Mouse (Mus musculus) embryonic fibroblast, embryonic 13.5 days (primary cell): ENCODE results near the gene Wwox.

ENCODE experiments used
- CTCF ChIP-seq: IDR thresholded peaks from 2 replicates; pipeline ENCODE4 v1.5.1; 2011; ENCODE audit warnings: mild to moderate bottlenecking, control low read depth, low read length, moderate library complexity, borderline replicate concordance; ENCODE audit not compliant: insufficient read depth
- POLR2A ChIP-seq: IDR thresholded peaks from 2 replicates; pipeline ENCODE4 v1.6.1; 2011; ENCODE audit warnings: low read depth, mild to moderate bottlenecking, control low read depth, low read length, moderate library complexity

DNA sequence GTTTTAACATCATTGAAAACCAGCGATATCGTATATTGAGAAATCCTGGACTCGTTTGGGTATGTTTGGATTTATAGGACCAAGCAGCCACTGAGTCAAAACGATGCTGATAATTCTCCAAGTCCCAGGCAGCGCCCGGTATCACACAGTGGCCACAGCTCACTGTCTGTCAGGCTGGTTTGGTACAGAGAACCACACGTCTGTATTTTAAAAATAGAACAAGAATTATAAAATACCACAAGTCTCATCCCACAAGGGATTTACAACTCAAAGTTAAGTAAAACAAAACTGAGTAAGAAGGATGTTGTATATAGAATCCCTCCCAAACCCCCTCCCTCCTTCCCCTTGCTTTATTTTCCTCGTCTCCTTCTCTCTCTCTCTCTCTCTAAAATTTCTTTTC is 108.9 kb downstream of the Wwox start:
- TF ChIP-seq CTCF (no peak), POLR2A (no peak)
